In the genomic region with DNA sequence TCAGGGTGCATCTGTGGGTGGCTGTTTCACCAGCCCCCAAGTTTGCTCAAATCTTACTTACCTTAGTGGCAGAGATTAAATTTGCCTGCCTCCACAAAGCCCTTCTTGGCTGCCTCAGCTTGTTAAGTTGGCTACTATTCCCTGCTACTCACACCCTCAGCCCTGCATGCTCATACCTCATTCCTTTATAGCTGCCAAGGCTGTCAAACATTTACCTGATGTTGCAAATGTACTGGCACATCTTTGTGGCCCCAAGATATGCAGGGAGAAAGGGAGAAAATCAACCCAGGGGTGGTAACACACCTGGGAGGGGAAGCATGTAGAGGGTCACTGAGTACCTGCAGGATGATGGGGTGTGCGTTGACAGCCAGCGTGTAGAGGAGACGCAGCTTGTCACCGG, we compare ENCODE assay signal across 23 mouse cellular contexts. TPM values are rescaled to one million over a fixed set of nuclear protein-coding genes. Genes with fewer than 3 reads are reported as not detected.
DNase-seq lines count a peak whose midpoint lies in the region; ATAC-seq and TF ChIP-seq lines count a peak whose summit lies in the region.
"Had no signal": no experiment of that assay in that cellular context is flagged by ENCODE, and none has a peak within 500 bp of the region (broad histone marks: within the 10 kb centered on the region; RNA-seq: fewer than 3 reads in every experiment).

No protein-coding gene starts in this region.

- H3K4me3 ChIP-seq in kidney, adult 2 months (ENCODE audit: insufficient read depth, low read depth, low read length): no peak overlapping the region
- H3K4me3 ChIP-seq in kidney, embryonic 14.5 days (ENCODE audit: low read length): no peak overlapping the region
- H3K4me3 ChIP-seq: heart, adult 2 months; heart, embryonic 10.5 days; heart, embryonic 13.5 days had no signal

- WGBS in kidney, adult 2 months: 80% methylated on average over 4 of the region's 4 CpGs
- 96% methylated on average over 4 of the region's 4 CpGs for WGBS in kidney, embryonic 14.5 days

- H3K27ac ChIP-seq in kidney, adult 2 months (ENCODE audit: insufficient read depth, low read depth, low read length): no peak overlapping the region
- no peak overlapping the region for H3K27ac ChIP-seq in kidney, embryonic 14.5 days (ENCODE audit: low read depth, low read length)
- H3K27ac ChIP-seq: heart, adult 2 months; heart, embryonic 10.5 days; heart, embryonic 13.5 days; hindbrain, embryonic 14.5 days had no signal

- no peaks in the 10 kb centered on the region for H3K27me3 ChIP-seq in kidney, adult 2 months (replicated peaks; ENCODE audit: control insufficient read depth, insufficient read depth, low read length)
- H3K27me3 ChIP-seq in kidney, embryonic 14.5 days (ENCODE audit: control insufficient read depth, insufficient read depth, low read length): no peaks in the 10 kb centered on the region
- H3K27me3 ChIP-seq: heart, embryonic 13.5 days had no signal

- H3K9me3 ChIP-seq in kidney, embryonic 14.5 days (ENCODE audit: control insufficient read depth, low read length): no peaks in the 10 kb centered on the region
- H3K9me3 ChIP-seq: heart, embryonic 10.5 days had no signal

- no peak for TF ChIP-seq CTCF in kidney, adult 2 months (conservative IDR thresholded peaks at IDR 0.05; ENCODE audit: insufficient read depth, insufficient read length, low read depth, low read length)

- no peak for TF ChIP-seq POLR2A in kidney, adult 2 months (IDR thresholded peaks at IDR 0.05; ENCODE audit: low read depth, low read length)

- H3K4me1 ChIP-seq in kidney, adult 2 months (ENCODE audit: control insufficient read depth, insufficient read depth, low read length): no peaks in the 10 kb centered on the region
- no peaks in the 10 kb centered on the region for H3K4me1 ChIP-seq in kidney, embryonic 14.5 days (ENCODE audit: control insufficient read depth, insufficient read depth, low read length)
- H3K4me1 ChIP-seq: heart, embryonic 10.5 days; heart, embryonic 13.5 days had no signal

- H3K4me2 ChIP-seq in kidney, embryonic 14.5 days (replicated peaks; ENCODE audit: low read depth, low read length): no peak overlapping the region
- H3K4me2 ChIP-seq: heart, embryonic 13.5 days; hindbrain, embryonic 14.5 days had no signal

- ATAC-seq in frontal cortex, adult (ENCODE audit: low TSS enrichment): peak; percentile 62
- no peak for ATAC-seq in kidney, embryonic 14.5 days (ENCODE audit: low FRiP score, low TSS enrichment)
- ATAC-seq: activated CD4-positive, CD25-positive, alpha-beta regulatory T cell, adult 4 months; forebrain, embryonic 14.5 days; forebrain, postnatal 0 days had no signal

- no peak overlapping the region for H3K9ac ChIP-seq in kidney, embryonic 14.5 days (ENCODE audit: low read depth, low read length)
- H3K9ac ChIP-seq: forebrain, postnatal 0 days; heart, embryonic 13.5 days; hindbrain, embryonic 14.5 days had no signal

- no peaks in the 10 kb centered on the region for H3K36me3 ChIP-seq in kidney, adult 2 months (ENCODE audit: control insufficient read depth, insufficient read depth, low read length)
- H3K36me3 ChIP-seq in kidney, embryonic 14.5 days (ENCODE audit: control insufficient read depth, insufficient read depth, low read length): no peaks in the 10 kb centered on the region
- H3K36me3 ChIP-seq: heart, embryonic 10.5 days; heart, embryonic 13.5 days had no signal

- no peak for DNase-seq in frontal cortex, postnatal 25 days (ENCODE audit: low spot score in 2 of 2)
- peak; percentile 63 for DNase-seq in kidney, adult 2 months
- no peak for DNase-seq in kidney, postnatal 25 days
- DNase-seq in kidney, postnatal 36 days: peak; percentile 11 to 14
- DNase-seq in thymus, postnatal 36 days: no peak
- DNase-seq: adrenal gland, adult 8-10 months; adrenal gland, postnatal 25 days; cerebellum, adult 18-20 months; cerebellum, adult 9-10 months; cerebellum, postnatal 14 days; forebrain, postnatal 0 days; gastrocnemius, postnatal 10 days; gastrocnemius, postnatal 36 days; heart, adult 2 months; heart, postnatal 14 days; heart, postnatal 4 days had no signal

RNA-seq across cellular contexts. Expression of gene 4930578C19Rik, which starts 38.0 kb away (rescaled TPM):
- 1.7 and 1.8 TPM in 2 replicates for polyA plus RNA-seq in kidney, adult 2 months (2012; rRNA removed)
- 0.43 and 0.65 TPM in 2 replicates for polyA plus RNA-seq in kidney, embryonic 14.5 days (2014; fragmentation: Nextera tagmentation; extraction: Ambion mirVana)
- polyA plus RNA-seq: activated CD4-positive, CD25-positive, alpha-beta regulatory T cell, adult 4 months had no signal

Comparison
In these comparisons a context has a peak if more than half of its experiments do, and no peak if none do; other contexts are left out.
1. DNase-seq: peak in kidney, adult 2 months (single experiment) and kidney, postnatal 36 days (2 of 2); none in frontal cortex, postnatal 25 days (0 of 2), kidney, postnatal 25 days (0 of 2) and thymus, postnatal 36 days (0 of 2).